Mouse (Mus musculus) naive thymus-derived CD4-positive, alpha-beta T cell, adult 5 months (primary cell): ENCODE data around the gene Pigz. TPM values are rescaled to one million over a fixed set of nuclear protein-coding genes. Genes with fewer than 3 reads are reported as not detected.

Source experiments
- polyA plus RNA-seq: library from polyadenylated mRNA; unstranded; fragments of 100-300 nt; shearing (Covaris generic); gene quantifications from one replicate; pipeline ENCODE4 v1.2.1, GENCODE M21; 2017

Pigz gene
- 0.30 TPM for polyA plus RNA-seq

GRCm38 (mm10) chr16:31933751-31934549 lies at the start of gene Pigz:
Gene Pigz (plus strand): TSS chr16:31933851.

GRCm38 (mm10) chr16:31948345-31948774 lies 14.7 kb downstream of the Pigz start, which contains the start of the genes 0610012G03Rik and Ncbp2:
Gene 0610012G03Rik (minus strand): TSS chr16:31948494.
Gene Ncbp2 (plus strand): TSS chr16:31948513.

Other genes with a start within 250 kb of the Pigz start
- not detected for gene Meltf, start 55.0 kb upstream of the Pigz start, polyA plus RNA-seq
- gene 0610012G03Rik, start 14.6 kb downstream of the Pigz start, polyA plus RNA-seq = 24.7 TPM
- 15.4 TPM for gene Ncbp2, start 14.7 kb downstream of the Pigz start, polyA plus RNA-seq
- gene Senp5, start 69.4 kb downstream of the Pigz start, polyA plus RNA-seq = 23.2 TPM
- gene Pak2, start 145.5 kb downstream of the Pigz start, polyA plus RNA-seq = 154 TPM
- gene Pigx, start 165.9 kb downstream of the Pigz start, polyA plus RNA-seq = 71.9 TPM
- 3.3 TPM for gene Cep19, start 165.9 kb downstream of the Pigz start, polyA plus RNA-seq
- 43.1 TPM for gene Nrros, start 231.7 kb downstream of the Pigz start, polyA plus RNA-seq
- gene Bex6, start 246.0 kb downstream of the Pigz start, polyA plus RNA-seq = not detected